Mouse (Mus musculus): ENCODE results near the gene Ctbp2. TPM values are rescaled to one million over a fixed set of nuclear protein-coding genes. Genes with fewer than 3 reads are reported as not detected.
A peak's percentile ranks its signal among the peaks of the same experiment; 100 is the strongest.

Gene Ctbp2
- total and polyA plus RNA-seq, 2 experiments from 2014 or later: 27.9 to 71.3 TPM

DNA sequence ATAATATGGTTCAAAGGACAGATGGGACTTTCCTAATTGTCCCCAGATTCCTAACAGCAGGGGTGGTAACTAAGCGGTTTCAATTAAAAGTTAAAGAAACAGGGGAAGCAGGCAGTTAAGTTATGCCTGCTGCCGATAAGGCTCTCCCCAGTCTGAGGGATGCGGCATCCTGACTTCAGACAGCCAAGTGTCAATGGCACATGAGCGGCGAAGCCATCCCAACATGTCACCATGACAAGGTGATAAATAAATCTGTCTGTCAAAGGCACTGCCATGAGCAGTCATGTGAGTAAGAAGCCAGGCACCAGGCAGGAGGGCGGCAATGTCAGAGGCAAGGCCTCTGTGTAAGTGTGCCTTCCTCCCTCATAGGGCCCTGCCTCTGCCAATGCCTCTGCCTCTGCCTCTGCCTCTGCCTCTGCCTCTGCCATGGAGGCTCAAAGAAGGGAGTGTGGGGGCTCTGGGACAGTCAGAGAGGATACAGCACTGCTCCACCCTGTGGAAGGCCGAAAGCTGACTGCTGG, 56.8 kb downstream of the Ctbp2 start:
- peak; percentile 38 for DNase-seq (ENCODE audit: low spot score)
- Histone ChIP-seq H3K36me3 (replicated peaks; ENCODE audit: control insufficient read depth, insufficient read depth, low read length) (peaks cover 4% of the 10 kb centered on the region; the same call in 1 of the 2 replicates), H3K27ac (ENCODE audit: low read depth) (peak overlapping the region; percentile 73), H3K9me3 (replicated peaks; ENCODE audit: control insufficient read depth, low read length) (no peaks in the 10 kb centered on the region), H3K4me2 (ENCODE audit: low read depth, low read length) (0 out of 2 replicates have a peak overlapping the region, but pooled peaks have one; percentile 1), H3K4me3 (ENCODE audit: low read depth, low read length) (no peak overlapping the region), H3K4me1 (ENCODE audit: control insufficient read depth, insufficient read depth) (peaks cover 37% of the 10 kb centered on the region), H3K9ac (replicated peaks; ENCODE audit: low read depth, low read length) (no peak overlapping the region), H3K27me3 (ENCODE audit: control insufficient read depth, insufficient read depth, low read length) (no peaks in the 10 kb centered on the region)
- TF ChIP-seq EP300 (IDR thresholded peaks at IDR 0.05; ENCODE audit: low read depth) (peak; percentile 72), CTCF (IDR thresholded peaks at IDR 0.05; ENCODE audit: low read depth) (no peak)
- peak; percentile 63 for ATAC-seq (ENCODE audit: insufficient read depth, low read depth)
- 34% methylated on average over 7 of the region's 7 CpGs for WGBS

GRCm38 (mm10) chr7:133066776-133067175, 57.4 kb downstream of the Ctbp2 start:
- Histone ChIP-seq H3K27ac (ENCODE audit: low read depth) (peak overlapping the region; percentile 73), H3K9ac (replicated peaks; ENCODE audit: low read depth, low read length) (no peak overlapping the region), H3K36me3 (replicated peaks; ENCODE audit: control insufficient read depth, insufficient read depth, low read length) (peaks cover 4% of the 10 kb centered on the region; the same call in 1 of the 2 replicates), H3K4me1 (ENCODE audit: control insufficient read depth, insufficient read depth) (peaks cover 37% of the 10 kb centered on the region), H3K27me3 (ENCODE audit: control insufficient read depth, insufficient read depth, low read length) (no peaks in the 10 kb centered on the region), H3K9me3 (replicated peaks; ENCODE audit: control insufficient read depth, low read length) (no peaks in the 10 kb centered on the region), H3K4me3 (ENCODE audit: low read depth, low read length) (no peak overlapping the region), H3K4me2 (ENCODE audit: low read depth, low read length) (peak overlapping the region; percentile 1; the same call in 1 of the 2 replicates)
- 29% methylated on average over 6 of the region's 6 CpGs for WGBS
- ATAC-seq (ENCODE audit: insufficient read depth, low read depth): peak; percentile 44; the same call in 1 of the 2 replicates
- DNase-seq (ENCODE audit: low spot score): peak; percentile 69
- TF ChIP-seq EP300 (IDR thresholded peaks at IDR 0.05; ENCODE audit: low read depth) (no peak), CTCF (IDR thresholded peaks at IDR 0.05; ENCODE audit: low read depth) (no peak)

DNA sequence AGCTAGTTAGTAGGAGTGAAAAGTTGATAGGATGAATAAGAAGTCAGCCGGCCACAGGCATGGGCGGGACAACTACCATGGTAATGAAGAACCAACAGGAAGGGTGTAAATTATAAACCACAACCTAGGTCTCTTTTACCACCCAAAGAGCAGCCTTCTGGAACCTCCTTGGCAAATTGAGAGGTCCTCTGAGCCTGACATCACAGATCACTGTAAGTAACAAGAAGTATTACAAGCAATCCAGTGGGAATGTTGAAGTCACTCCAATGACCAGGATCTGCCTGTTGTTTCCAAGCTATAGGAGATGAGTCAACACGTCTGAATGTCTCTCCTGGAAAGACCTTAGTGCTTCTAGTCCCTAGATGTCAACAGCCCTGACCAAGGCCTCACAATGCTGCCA, 62.1 kb downstream of the Ctbp2 start:
- no peak for DNase-seq (ENCODE audit: low spot score)
- Histone ChIP-seq H3K36me3 (replicated peaks; ENCODE audit: control insufficient read depth, insufficient read depth, low read length) (no peaks in the 10 kb centered on the region; the same call in 1 of the 2 replicates), H3K4me2 (ENCODE audit: low read depth, low read length) (no peak overlapping the region)

GRCm38 (mm10) chr7:133060170-133060569, 64.0 kb downstream of the Ctbp2 start:
- Histone ChIP-seq H3K4me1 (ENCODE audit: control insufficient read depth, insufficient read depth) (peaks cover 40% of the 10 kb centered on the region), H3K27me3 (ENCODE audit: control insufficient read depth, insufficient read depth, low read length) (no peaks in the 10 kb centered on the region), H3K27ac (ENCODE audit: low read depth) (no peak overlapping the region), H3K4me2 (ENCODE audit: low read depth, low read length) (no peak overlapping the region), H3K36me3 (replicated peaks; ENCODE audit: control insufficient read depth, insufficient read depth, low read length) (no peaks in the 10 kb centered on the region), H3K9ac (replicated peaks; ENCODE audit: low read depth, low read length) (no peak overlapping the region), H3K9me3 (replicated peaks; ENCODE audit: control insufficient read depth, low read length) (no peaks in the 10 kb centered on the region), H3K4me3 (ENCODE audit: low read depth, low read length) (no peak overlapping the region)
- TF ChIP-seq CTCF (IDR thresholded peaks at IDR 0.05; ENCODE audit: low read depth): no peak
- no peak for TF ChIP-seq EP300 (IDR thresholded peaks at IDR 0.05; ENCODE audit: low read depth)
- 83% methylated on average over 6 of the region's 6 CpGs for WGBS
- no peak for DNase-seq (ENCODE audit: low spot score)
- no peak for ATAC-seq (ENCODE audit: insufficient read depth, low read depth)

More for the DNA sequence above, 62.1 kb downstream of the Ctbp2 start:
- Histone ChIP-seq H3K27me3 (ENCODE audit: control insufficient read depth, insufficient read depth, low read length) (no peaks in the 10 kb centered on the region), H3K4me3 (ENCODE audit: low read depth, low read length) (no peak overlapping the region), H3K4me1 (ENCODE audit: control insufficient read depth, insufficient read depth) (peaks cover 51% of the 10 kb centered on the region), H3K9ac (replicated peaks; ENCODE audit: low read depth, low read length) (no peak overlapping the region), H3K27ac (ENCODE audit: low read depth) (no peak overlapping the region), H3K9me3 (replicated peaks; ENCODE audit: control insufficient read depth, low read length) (no peaks in the 10 kb centered on the region)
- ATAC-seq (ENCODE audit: insufficient read depth, low read depth): no peak
- TF ChIP-seq CTCF (IDR thresholded peaks at IDR 0.05; ENCODE audit: low read depth): no peak
- no peak for TF ChIP-seq EP300 (IDR thresholded peaks at IDR 0.05; ENCODE audit: low read depth)
- 60% methylated on average over 3 of the region's 3 CpGs for WGBS

- ATAC-seq (ENCODE audit: insufficient read depth, low read depth) (no peak), DNase-seq (ENCODE audit: low spot score) (no peak)
- TF ChIP-seq EP300 (IDR thresholded peaks at IDR 0.05; ENCODE audit: low read depth): no peak
- TF ChIP-seq CTCF (IDR thresholded peaks at IDR 0.05; ENCODE audit: low read depth): no peak
- Histone ChIP-seq H3K4me3 (ENCODE audit: low read depth, low read length) (no peak overlapping the region), H3K4me2 (ENCODE audit: low read depth, low read length) (no peak overlapping the region), H3K27me3 (ENCODE audit: control insufficient read depth, insufficient read depth, low read length) (no peaks in the 10 kb centered on the region), H3K27ac (ENCODE audit: low read depth) (peak overlapping the region; percentile 88), H3K9ac (replicated peaks; ENCODE audit: low read depth, low read length) (no peak overlapping the region), H3K9me3 (replicated peaks; ENCODE audit: control insufficient read depth, low read length) (no peaks in the 10 kb centered on the region), H3K4me1 (ENCODE audit: control insufficient read depth, insufficient read depth) (peaks cover 39% of the 10 kb centered on the region), H3K36me3 (replicated peaks; ENCODE audit: control insufficient read depth, insufficient read depth, low read length) (no peaks in the 10 kb centered on the region)
- WGBS: 60% methylated on average over 9 of the region's 9 CpGs
Measured at GRCm38 (mm10) chr7:133059517-133060104, 64.5 kb downstream of the Ctbp2 start.
